Mouse (Mus musculus) kidney, adult 18-20 months (tissue): ENCODE measurements around the gene Olfr1388.
"Not testable (repeated sequence)": the region's sequence is repeated elsewhere in the genome, so short reads cannot be mapped to it uniquely, and the experiment has no call there.

Experiments used
- DNase-seq: peaks from one replicate; pipeline ENCODE4 v3.0.0; 2021

The Olfr1388 gene

GRCm38 (mm10) chr11:49436411-49436810, at the start of gene Olfr1388:
Gene Olfr1388 (plus strand): TSS chr11:49436624.
- no peak for DNase-seq

DNA sequence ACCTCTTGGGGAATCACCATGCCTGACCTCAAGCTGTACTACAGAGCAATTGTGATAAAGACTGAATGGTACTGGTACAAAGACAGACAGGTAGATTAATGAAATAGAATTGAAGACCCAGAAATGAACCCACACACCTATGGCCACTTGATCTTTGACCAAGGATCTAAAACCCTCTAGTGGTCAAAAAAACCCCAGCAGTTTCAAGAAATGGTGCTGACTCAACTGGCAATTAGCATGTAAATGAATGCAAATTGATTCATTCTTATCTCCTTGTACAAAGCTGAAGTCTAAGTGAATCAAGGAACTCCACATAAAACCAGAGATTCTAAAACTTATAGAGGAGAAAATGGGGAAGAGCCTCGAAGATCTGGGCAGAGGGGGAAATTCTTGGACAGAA, 43.7 kb upstream of the Olfr1388 start:
- DNase-seq = not testable (repeated sequence)

DNA sequence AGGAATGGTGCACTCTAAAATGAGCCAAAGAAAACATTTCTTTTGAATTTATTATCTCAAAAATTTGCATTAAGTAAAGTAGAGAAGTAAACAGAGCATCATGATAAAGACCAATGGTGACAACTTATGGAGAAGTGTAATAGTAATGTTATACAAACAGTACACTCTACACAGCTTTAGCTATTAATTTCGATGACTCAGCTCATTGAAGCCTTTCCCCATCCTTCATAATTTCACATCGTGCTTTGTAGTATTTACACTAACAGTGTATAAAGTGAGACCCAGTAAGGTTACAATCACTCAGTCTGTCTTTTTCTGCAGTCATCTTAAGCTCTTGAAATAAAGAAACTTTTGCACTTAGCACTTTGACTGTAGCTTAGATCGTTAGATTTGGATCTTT, 29.6 kb upstream of the Olfr1388 start:
- no peak for DNase-seq

DNA sequence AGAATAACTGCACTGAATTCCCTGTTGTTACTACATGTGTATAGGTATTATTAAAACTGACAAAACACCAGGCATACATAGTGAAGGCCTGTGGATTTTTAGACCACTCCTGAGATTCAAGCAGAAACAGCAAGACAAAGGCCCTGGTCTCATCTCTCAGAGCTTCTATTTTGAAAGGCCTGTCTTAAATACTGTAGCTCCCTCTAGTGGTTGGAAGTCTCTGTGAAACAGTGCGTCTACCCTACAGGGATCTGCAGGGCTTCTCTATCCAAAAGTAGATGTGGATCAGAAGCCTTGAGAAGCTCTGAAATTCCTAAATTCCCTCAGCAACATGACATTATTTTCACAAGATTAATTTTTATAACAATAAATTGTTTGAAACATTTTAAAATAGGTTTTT, 25.9 kb upstream of the Olfr1388 start:
- no peak for DNase-seq

- no peak for DNase-seq
These were observed 13.7 kb upstream of the Olfr1388 start, which contains the start of gene Olfr1389 for GRCm38 (mm10) chr11:49422767-49423166. Gene Olfr1389 (plus strand): TSS chr11:49423067.

DNA sequence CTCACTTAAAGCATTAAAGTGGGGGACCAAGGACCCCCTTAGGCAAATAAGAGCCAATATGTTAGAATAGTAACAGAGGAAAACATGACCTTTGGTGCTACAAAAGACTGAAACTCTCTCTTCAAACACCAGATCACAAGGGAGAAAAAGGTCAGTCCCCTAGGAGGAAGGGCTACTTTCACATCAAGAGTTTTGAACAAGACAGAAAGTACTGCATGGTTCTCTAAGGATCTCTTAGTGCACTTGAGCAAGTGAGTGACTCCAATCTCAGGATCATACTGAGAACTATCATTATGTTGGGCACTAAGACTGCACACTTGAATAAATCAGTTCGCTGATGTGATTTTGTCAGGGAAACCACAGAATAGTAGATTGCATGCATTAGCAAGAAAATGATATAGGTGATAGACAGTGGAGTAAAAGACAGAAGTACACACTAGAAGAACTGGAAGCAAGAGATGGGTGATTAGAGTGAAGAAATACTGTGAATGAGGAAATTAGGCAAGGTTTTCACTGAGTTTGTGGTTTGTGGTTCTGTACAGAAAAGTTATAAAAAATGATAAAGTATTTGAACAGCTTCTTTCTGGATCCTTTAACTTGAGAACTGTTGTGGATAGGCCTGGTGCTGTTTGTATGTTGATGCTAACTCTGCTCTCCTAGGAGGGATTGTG, 11.0 kb upstream of the Olfr1388 start:
- DNase-seq = no peak

DNA sequence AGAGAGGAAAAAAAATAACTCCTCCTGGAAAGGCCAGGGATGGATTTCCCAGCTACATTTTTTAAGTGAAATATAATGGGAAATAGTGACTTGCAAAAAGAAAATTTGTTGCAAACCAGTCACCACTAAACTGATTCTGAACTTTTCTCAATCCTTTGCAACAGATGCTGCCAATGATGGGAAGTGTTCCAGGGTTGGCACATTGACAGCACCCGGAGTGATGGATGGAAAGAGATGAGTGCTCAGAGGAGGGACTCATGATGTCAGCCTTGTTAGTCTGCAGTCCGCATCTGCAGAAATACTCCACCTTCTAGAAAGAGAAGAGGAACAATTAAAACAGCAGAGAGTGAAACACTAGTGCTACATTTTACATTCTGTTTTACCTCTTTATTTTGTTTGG, 6.8 kb upstream of the Olfr1388 start:
- no peak for DNase-seq

DNA sequence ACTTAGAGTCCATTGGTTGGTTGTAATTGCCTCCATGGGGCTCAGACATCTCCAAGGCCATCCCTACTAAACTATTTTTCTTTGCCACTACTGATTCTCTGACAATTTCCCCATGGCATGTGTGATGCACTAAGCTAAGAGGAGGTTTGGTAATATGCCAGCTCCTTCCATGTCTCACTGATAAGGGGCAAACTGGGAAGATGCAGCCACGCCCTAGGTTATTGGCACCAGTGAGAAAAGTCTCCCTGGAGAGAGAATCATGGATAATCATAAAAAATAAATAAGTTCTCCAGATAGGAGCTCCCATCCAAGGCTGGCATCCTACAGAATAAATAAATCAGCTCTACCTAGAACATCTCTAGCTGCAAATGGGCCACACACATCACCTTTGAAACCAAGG, 18.6 kb downstream of the Olfr1388 start, which contains the start of gene Olfr1387:
Olfr1387 (plus strand) TSS at position 301 of the 400 bp plus-strand sequence.
- no peak for DNase-seq

GRCm38 (mm10) chr11:49464746-49465145, 28.3 kb downstream of the Olfr1388 start, which contains the start of gene Olfr1386:
Gene Olfr1386 (plus strand): TSS chr11:49465046.
- DNase-seq = not testable (repeated sequence)

GRCm38 (mm10) chr11:49485973-49486372, 49.5 kb downstream of the Olfr1388 start:
- no peak for DNase-seq

GRCm38 (mm10) chr11:49488770-49489169, 52.3 kb downstream of the Olfr1388 start, which contains the start of gene Olfr1385:
Gene Olfr1385 (plus strand): TSS chr11:49489070.
- DNase-seq = not testable (repeated sequence)
